Mouse (Mus musculus) hematopoietic stem cell, adult 5-6 weeks (primary cell): ENCODE measurements at regions not wholly inside any gene's neighbourhood (a gene's known extent, or its start where the extent isn't known, plus 50 kb on each side); places are given as distances from the start of the nearest gene placed in this dataset.

ENCODE experiments used
- ATAC-seq, 2 experiments: fragments of 125-278 bp in 1 of 2; replicated peaks in 1 of 2; 2 replicates each; pipeline ENCODE4 v1.8.0; 2016 to 2017; ENCODE audit warnings: inconsistent platforms in 2 of 2, mild to moderate bottlenecking in 2 of 2, moderate number of reproducible peaks in 2 of 2, low read depth in 1 of 2, moderate TSS enrichment in 1 of 2; ENCODE audit not compliant: low FRiP score in 2 of 2, poor library complexity in 2 of 2, severe bottlenecking in 2 of 2, insufficient read depth in 1 of 2, low TSS enrichment in 1 of 2

- ATAC-seq, result no peak
These were observed 129.6 kb downstream of the Rps24 start for GRCm38 (mm10) chr14:24616306-24617125.

DNA sequence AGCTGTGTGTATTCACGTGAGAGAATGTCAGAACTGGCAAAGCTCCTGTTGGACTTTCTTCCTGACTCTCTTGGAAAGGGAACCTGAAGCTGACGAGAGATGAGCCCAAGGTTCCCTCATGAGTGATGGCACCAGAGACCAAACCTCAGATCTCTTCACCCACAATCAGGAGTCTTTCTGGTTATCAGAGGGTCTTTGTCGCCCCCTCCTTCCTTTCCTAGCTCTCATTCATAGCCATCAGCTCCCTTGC is 130.1 kb downstream of the Rps24 start:
- ATAC-seq, result no peak

DNA sequence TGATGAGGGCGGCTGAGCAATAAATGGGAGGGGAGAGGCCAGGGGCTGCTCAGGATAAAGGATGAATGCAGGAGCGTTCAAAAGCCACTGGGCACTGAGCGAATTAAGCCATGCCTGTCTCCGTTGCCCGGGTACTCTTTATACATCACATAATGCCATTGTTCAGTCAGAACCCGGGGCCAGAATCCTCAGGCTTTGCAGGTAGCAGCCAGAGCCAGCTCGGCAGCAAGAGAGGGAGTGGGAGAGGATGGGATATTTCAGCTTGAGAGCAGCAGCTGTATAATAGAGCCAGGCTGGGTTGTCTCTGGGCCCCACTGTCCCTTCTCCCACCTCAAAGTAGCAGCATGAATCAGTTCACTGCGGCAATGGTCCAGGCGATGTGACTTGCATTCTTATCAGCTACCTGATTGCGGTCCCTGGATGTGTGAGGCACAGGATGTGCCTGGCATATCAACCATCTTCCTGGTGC is 130.5 kb downstream of the Rps24 start:
- ATAC-seq, result no peak

- no peak for ATAC-seq
These were observed 131.5 kb downstream of the Rps24 start for GRCm38 (mm10) chr14:24618226-24619038.

GRCm38 (mm10) chr14:24631994-24632393 is 145.1 kb downstream of the Rps24 start:
- ATAC-seq, result no peak

- ATAC-seq, result no peak
These were observed 154.9 kb downstream of the Rps24 start for GRCm38 (mm10) chr14:24641853-24642252.

GRCm38 (mm10) chr14:24644117-24644808 is 157.3 kb downstream of the Rps24 start:
- ATAC-seq, result no peak

GRCm38 (mm10) chr14:24646239-24646848 is 159.4 kb downstream of the Rps24 start:
- ATAC-seq, result no peak

DNA sequence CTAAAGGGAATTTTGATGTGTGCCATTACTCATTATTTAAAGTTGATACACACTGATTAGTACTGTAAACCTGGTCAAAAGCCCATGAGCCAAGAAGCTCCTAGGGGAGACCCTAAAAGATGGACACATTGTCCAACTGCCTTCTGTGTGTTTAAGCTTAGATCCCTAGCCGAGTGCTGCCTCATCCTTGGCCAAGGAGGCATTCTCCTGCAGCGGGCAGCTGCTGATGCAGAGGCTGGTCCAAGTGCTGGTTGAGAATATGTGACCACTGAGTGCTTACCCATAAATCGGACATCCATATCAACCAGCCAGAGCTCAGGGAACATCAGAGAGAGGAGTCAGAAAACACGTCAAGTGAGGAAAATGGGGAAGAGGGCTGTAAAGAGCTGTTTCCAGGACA is 160.8 kb downstream of the Rps24 start:
- no peak for ATAC-seq

DNA sequence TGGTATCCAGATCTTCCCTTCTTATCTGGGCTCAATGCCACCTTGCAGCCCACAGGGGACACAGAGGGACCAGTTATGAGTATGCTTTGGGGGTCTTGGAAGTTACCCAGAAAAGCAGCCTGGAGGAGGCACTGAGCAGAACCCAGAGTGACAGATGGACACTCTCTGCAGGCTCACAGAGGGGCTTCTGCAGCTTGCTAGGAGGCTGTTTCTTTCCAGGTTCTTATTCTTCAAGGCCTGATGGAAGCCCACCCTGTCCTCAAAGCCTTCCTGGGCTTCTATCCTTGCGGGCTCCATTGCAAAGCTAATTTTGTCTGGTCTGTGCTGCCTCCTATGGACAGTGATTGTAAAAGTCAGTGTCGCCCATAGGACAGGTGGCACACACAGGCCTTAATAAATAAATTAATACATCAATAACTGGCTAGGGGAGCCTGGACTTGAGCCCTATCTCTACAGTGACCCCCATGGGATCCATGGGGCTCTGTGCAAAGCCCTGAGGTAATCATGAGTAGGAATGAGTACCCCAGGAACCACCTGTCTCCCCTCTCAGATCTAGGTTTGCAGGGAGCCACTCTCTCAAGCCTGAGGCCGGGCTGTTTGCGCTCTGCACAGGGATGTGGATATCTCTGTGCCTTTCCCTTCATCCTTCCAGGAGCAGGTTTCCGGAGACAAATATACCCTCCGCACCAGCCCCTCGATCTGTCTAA is 163.4 kb downstream of the Rps24 start:
- no peak for ATAC-seq

DNA sequence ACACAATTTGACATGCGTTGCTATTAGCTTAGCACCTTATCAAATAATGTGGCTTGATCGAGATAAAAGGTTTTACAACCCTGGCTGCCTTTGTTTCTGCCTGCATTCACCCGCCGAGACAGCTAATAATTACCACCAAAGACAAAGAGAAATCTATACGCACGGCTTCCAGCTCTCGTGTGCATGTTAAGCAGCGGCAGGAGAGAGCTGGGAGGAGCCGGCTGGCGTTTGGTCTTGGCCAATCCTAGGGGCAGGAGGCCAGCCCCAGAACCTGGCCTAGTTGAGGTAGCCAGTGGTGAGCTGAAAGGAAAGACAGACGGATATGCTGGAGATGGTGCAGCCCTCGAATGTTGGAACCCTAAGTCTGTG is 164.0 kb downstream of the Rps24 start:
- ATAC-seq, result no peak

- ATAC-seq, result no peak
These were observed 165.7 kb downstream of the Rps24 start for GRCm38 (mm10) chr14:24652591-24652990.

DNA sequence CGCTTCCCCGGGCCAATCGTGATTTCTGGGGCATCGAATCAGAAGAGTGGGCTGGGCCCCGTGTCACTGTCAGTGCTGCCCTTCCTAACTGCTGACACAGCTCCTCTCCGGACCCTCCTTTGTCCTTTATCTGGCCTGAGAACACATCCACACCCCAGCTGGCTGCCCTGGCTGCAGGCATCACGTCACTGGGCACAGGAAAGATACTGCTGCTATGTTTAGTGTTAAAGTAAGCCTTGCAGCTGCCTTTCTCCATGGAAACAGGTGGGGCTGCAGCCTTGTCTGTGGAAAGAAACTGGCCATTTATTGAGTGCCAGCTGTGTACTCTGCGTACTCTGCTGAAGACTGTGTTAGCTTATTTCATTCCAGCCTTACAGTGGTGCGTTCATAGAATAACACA is 168.7 kb downstream of the Rps24 start:
- ATAC-seq, result no peak

DNA sequence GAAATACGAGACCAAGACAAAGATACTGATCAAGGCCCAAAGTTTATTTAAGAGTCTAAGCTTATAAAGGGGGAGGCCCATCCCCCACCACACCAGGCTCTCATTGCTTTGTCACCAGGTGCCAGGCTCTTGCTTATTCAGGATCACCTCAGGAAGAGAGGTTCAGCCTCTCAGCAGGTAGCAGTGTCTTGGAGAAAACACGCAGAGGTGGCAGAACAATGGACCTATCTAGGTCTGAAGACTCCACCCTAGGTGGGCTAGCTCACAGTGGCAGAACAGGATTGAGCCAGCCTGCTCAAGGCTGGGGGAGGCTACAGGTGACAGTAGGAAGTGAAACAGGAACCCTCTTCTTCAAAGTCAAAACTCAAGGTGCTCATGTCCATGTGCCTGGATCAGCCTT is 174.9 kb downstream of the Rps24 start:
- no peak for ATAC-seq

DNA sequence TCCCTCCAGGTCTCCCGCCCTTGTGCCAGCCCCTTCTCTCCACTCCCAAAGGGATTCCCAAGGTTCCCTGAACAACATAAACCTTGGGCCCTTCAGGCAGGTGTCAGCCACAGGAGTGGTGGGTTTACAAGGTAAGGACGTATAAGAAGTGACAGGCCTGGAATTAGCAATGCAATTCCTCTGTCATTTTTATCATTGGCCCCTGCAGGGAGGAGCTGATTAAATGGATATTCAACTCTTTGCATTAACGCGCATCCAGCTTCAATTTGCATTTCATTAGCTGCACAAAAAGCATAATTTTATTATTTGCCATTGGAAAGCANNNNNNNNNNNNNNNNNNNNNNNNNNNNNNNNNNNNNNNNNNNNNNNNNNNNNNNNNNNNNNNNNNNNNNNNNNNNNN is 178.3 kb downstream of the Rps24 start:
- ATAC-seq, result no peak
